Mouse (Mus musculus): ENCODE measurements around the gene Polr3gl. TPM values are rescaled to one million over a fixed set of nuclear protein-coding genes. Genes with fewer than 3 reads are reported as not detected.
"Not testable (repeated sequence)": the region's sequence is repeated elsewhere in the genome, so short reads cannot be mapped to it uniquely, and the experiment has no call there.

Polr3gl gene
- polyA plus RNA-seq (2016; fragmentation: Nextera tagmentation; extraction: Ambion mirVana) = 30.0 and 33.1 TPM in 2 replicates

DNA sequence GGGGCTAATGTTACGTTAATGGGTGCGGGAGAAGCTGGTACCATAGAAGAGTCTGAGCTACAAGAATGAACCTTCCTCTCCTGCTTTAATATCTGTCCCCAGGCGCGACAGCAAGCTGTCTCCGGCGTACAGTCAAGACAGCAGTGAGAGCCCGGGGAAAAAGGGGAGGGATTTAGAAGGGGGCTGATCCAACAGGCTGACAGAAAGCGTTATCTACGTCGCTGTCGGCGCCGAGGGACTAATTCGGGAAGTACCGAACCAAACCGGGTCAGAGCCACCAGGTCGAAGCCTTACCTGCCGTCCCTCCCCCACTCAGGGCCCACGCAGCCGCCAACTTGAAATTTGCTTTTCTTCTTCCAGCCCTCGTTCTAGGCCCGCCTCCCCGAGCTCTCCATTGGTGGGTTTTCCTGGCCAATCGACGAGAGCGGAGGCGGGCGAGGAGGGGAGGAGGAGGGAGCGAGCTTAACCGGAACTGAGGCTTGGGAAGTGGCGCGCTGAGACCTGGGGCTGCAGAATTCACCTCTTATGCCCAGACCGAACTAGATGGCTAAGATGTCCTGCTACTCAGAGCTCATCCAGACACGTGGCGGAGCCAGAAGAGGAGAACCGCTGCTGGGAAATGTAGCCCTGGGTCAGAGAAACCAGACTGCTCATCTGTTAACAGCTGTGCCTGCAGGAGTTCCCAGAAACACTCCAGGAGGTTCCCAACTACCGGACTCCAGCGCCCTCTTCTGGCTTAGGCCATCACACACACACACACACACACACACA lies at the start of gene Polr3gl:
Polr3gl (minus strand) TSS at position 392 of the 771 bp plus-strand sequence.
- under 1% methylated on average over 38 of the region's 38 CpGs for WGBS
- peak within 1 kb of the TSS; percentile 92 for H3K27ac ChIP-seq (replicated peaks)
- peaks cover 54% of the 10 kb centered on the region for H3K4me1 ChIP-seq

DNA sequence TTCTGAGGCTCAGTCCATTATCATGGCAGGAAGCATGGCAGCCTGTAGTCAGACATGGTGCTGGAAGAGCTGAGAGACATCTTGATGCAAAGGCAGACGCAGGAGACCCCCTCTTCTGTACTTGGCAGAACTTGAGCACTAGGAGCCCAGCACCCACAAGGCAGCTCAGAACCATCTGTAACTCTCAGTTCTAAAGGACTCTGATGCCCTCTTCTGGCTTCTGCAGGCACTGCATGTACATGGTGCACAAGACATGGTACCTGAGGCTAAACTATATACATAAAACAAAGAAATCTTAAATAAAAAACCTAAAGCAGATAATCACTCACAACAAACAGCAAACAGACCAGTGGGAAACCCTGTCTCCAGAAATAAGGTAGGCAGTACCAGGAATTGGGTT lies 45.2 kb upstream of the Polr3gl start:
- Histone ChIP-seq H3K27ac (replicated peaks) (no peak overlapping the region), H3K27me3 (replicated peaks; ENCODE audit: low read depth, poor library complexity, severe bottlenecking) (no peaks in the 10 kb centered on the region), H3K4me1 (peaks cover 28% of the 10 kb centered on the region), H3K9me3 (no peaks in the 10 kb centered on the region), H3K36me3 (replicated peaks) (peaks cover 62% of the 10 kb centered on the region), H3K4me3 (no peak overlapping the region)
- WGBS = 74% methylated on average over 1 of the region's 1 CpGs
- peak; percentile 59 for DNase-seq (ENCODE audit: low spot score)

More for the DNA sequence above, at the start of gene Polr3gl:
- Histone ChIP-seq H3K36me3 (replicated peaks) (no peaks in the 10 kb centered on the region), H3K27me3 (replicated peaks; ENCODE audit: low read depth, poor library complexity, severe bottlenecking) (peaks cover 53% of the 10 kb centered on the region), H3K9me3 (no peaks in the 10 kb centered on the region), H3K4me3 (peak within 1 kb of the TSS; percentile 73)
- DNase-seq (ENCODE audit: low spot score) = peak; percentile 95

DNA sequence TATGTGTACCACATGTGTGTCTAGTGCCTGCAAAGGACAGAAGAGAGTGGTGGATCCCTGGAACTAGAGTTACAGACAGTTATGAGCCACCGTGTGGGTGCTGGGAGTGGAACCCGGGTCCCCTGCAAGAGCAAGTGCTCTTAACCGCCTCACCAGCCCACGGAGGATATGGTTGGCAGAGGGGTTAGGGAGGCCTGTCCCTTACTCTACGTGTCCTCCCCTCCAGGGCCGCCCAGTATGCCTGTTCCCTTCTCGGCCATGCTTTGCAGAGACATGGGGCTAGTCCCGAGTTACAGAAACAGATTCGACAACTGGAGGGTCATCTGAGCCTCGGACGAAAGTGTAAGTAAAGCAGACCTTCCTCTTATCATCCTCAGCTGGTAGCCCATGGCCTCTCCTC lies 42.5 kb upstream of the Polr3gl start:
- Histone ChIP-seq H3K4me1 (peaks cover 28% of the 10 kb centered on the region), H3K27me3 (replicated peaks; ENCODE audit: low read depth, poor library complexity, severe bottlenecking) (no peaks in the 10 kb centered on the region), H3K36me3 (replicated peaks) (peaks cover 65% of the 10 kb centered on the region), H3K9me3 (no peaks in the 10 kb centered on the region), H3K4me3 (peak overlapping the region; percentile 95), H3K27ac (replicated peaks) (peak overlapping the region; percentile 96)
- peak; percentile 11 for DNase-seq (ENCODE audit: low spot score)
- WGBS = 67% methylated on average over 11 of the region's 11 CpGs

DNA sequence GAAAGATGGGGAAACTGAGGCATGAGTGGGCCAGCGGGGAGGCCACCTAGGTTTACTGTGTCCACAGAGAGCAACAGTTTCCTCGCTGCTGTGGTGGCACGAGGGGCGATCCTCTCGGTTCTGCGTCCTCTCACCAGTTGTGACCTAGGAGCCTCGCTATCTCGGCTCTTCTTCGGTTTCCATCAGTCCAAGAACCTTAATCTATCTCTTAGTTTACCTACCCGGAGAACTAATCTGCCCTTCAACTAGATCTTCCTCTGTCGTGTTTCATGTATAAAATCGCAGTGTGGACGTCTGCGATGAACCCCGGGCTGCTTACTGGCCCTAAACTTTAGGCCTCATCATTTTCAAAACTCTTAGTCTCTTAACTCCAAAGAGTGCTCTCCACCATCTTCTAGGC lies 41.9 kb upstream of the Polr3gl start:
- Histone ChIP-seq H3K4me3 (peak overlapping the region; percentile 95), H3K36me3 (replicated peaks) (peaks cover 65% of the 10 kb centered on the region), H3K27me3 (replicated peaks; ENCODE audit: low read depth, poor library complexity, severe bottlenecking) (no peaks in the 10 kb centered on the region), H3K27ac (replicated peaks) (peak overlapping the region; percentile 96), H3K4me1 (peaks cover 33% of the 10 kb centered on the region), H3K9me3 (no peaks in the 10 kb centered on the region)
- WGBS = 13% methylated on average over 15 of the region's 15 CpGs
- no peak for DNase-seq (ENCODE audit: low spot score)

DNA sequence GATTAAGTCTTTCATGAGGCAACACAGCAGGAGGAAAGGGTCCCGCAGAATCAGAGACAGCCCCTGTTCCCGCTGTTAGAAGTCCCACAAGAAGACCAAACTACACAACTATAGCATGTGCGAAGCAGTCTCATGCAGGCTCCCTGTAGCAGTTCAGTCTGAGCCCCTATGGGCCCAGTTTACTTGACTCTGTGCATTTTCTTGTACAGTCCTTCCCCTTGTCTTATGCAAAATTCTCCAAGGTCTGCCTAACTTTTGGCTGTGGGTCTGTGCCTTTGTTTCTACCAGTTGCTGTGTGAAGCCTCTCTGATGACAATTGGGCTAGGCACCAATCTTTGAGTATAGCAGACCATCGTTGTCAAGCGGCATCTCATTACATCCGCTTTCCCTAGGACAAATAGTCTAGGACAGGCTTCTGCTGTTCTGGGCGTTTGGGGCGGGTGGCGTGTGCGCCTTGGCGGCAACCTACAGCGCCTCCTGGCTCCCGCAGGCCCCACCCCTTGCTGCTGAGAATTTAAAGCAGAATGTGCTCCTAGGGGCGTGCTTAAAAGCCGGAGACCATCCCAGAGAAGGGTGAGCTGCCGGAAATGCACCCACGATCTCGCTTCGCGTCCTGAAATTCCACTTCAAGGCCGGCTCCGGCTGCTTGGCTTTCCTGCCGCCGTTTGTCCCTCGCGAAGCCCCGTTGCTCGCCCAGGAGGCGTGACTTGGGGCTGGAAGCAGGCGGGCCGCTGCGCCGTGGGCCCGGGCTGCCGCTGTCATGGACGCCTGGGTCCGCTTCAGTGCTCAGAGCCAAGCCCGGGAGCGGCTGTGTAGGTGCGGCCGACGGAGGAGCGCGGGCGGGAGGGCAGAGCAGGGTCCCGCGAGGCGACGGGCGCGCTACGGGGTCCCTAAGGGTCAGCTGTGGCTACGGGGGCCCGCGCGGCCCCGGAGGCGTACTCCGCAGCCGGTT lies 41.2 kb upstream of the Polr3gl start, which contains the start of the genes Pex11b and Gm42957:
Pex11b (plus strand) TSS at position 449 of the 952 bp plus-strand sequence.
Gm42957 (plus strand) TSS at position 547 of the 952 bp plus-strand sequence.
- H3K36me3 ChIP-seq (replicated peaks) = peaks cover 64% of the 10 kb centered on the region
- H3K4me3 ChIP-seq = peak within 1 kb of the TSS; percentile 95
- H3K27me3 ChIP-seq (replicated peaks; ENCODE audit: low read depth, poor library complexity, severe bottlenecking) = no peaks in the 10 kb centered on the region
- WGBS = 2% methylated on average over 60 of the region's 60 CpGs
- H3K27ac ChIP-seq (replicated peaks) = peak within 1 kb of the TSS; percentile 96
- peak; percentile 85 for DNase-seq (ENCODE audit: low spot score)
- no peaks in the 10 kb centered on the region for H3K9me3 ChIP-seq
- peaks cover 38% of the 10 kb centered on the region for H3K4me1 ChIP-seq

DNA sequence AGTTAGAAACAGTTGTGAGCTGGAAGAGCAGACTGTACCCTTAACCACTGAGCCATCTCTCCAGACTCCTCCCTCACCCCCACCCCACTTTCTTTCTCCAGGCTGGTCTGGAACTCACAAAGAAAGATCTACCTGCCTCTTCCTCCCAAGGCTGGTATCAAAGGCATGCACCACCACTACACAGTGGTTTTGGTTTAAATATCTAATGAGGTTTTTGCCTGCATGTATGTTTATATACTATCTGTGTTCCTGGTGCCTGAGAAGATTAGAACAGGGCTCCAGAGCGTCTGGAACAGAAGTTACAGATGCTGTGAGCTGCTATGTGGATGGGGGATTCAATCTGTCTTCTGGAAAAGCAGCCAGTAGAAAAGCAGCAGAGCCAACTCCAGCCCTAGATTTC lies 40.0 kb upstream of the Polr3gl start:
- WGBS = 85% methylated on average over 1 of the region's 1 CpGs
- Histone ChIP-seq H3K9me3 (no peaks in the 10 kb centered on the region), H3K27ac (replicated peaks) (no peak overlapping the region), H3K4me1 (peaks cover 42% of the 10 kb centered on the region), H3K4me3 (no peak overlapping the region), H3K27me3 (replicated peaks; ENCODE audit: low read depth, poor library complexity, severe bottlenecking) (no peaks in the 10 kb centered on the region), H3K36me3 (replicated peaks) (peaks cover 52% of the 10 kb centered on the region)
- no peak for DNase-seq (ENCODE audit: low spot score)

DNA sequence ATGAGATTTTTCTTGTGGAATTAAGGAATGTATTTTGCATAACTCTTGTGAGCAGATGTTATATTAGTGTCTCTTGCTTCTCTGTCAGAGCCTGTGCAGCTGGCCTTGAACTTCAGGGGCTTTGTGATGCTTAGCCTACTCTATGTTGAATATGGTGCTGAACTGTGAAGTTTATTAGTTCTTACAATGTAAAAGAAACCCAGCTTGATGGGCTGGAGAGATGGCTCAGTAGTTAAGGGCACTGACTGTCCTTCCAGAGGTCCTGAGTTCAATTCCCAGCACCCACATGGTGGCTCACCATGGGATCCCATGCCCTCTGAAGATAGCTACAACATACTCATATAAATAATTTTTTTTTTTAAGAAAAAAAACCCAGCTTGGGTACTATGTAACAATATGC lies 38.1 kb upstream of the Polr3gl start:
- H3K4me3 ChIP-seq = no peak overlapping the region
- DNase-seq (ENCODE audit: low spot score) = no peak
- peaks cover 41% of the 10 kb centered on the region for H3K4me1 ChIP-seq
- no peaks in the 10 kb centered on the region for H3K27me3 ChIP-seq (replicated peaks; ENCODE audit: low read depth, poor library complexity, severe bottlenecking)
- no peak overlapping the region for H3K27ac ChIP-seq (replicated peaks)
- H3K36me3 ChIP-seq (replicated peaks) = peaks cover 42% of the 10 kb centered on the region
- H3K9me3 ChIP-seq = no peaks in the 10 kb centered on the region

DNA sequence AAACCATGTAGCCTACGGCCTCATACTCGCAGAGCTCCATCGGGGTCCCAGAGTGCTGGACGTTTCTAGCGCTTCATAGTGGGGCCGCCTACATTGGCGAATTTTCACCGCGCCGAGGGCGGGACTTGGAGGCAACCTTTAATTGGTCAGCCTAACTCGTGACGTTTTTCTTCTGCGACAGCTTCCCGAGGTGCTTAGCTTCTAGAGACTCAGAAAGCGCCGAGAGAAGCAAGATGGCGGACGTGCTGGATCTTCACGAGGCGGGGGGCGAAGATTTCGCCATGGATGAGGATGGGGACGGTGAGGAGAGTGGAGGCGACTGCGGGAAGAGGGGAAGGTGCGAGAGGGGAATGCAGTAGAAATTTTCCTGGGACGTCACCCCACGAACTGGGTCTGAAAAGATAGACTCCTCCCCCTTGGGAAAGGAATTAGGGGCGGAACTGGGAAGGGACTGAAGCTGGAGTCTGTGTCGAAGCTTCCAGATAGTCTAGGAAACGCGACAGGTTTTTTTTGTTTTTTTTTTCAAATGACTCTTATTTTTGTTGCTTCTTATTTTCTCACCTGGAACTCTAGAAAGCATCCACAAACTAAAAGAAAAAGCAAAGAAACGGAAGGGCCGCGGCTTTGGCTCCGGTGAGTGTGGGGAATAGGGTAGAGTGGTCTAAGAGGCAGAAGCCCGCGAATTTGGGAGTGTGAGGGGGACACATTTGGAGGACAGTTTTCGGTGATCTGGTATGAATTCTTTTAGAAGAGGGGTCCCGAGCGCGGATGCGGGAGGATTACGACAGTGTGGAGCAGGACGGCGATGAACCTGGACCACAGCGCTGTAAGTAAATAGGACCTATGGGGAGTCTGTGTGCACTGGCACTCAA lies 36.0 kb upstream of the Polr3gl start, which contains the start of gene Rbm8a:
Rbm8a (plus strand) TSS at position 205 of the 872 bp plus-strand sequence.
- Histone ChIP-seq H3K36me3 (replicated peaks) (peaks cover 59% of the 10 kb centered on the region), H3K4me1 (peaks cover 24% of the 10 kb centered on the region), H3K9me3 (no peaks in the 10 kb centered on the region), H3K27me3 (replicated peaks; ENCODE audit: low read depth, poor library complexity, severe bottlenecking) (no peaks in the 10 kb centered on the region), H3K27ac (replicated peaks) (peak within 1 kb of the TSS; percentile 96), H3K4me3 (peak within 1 kb of the TSS; percentile 79)
- peak; percentile 95 for DNase-seq (ENCODE audit: low spot score)
- WGBS = 1% methylated on average over 48 of the region's 48 CpGs

DNA sequence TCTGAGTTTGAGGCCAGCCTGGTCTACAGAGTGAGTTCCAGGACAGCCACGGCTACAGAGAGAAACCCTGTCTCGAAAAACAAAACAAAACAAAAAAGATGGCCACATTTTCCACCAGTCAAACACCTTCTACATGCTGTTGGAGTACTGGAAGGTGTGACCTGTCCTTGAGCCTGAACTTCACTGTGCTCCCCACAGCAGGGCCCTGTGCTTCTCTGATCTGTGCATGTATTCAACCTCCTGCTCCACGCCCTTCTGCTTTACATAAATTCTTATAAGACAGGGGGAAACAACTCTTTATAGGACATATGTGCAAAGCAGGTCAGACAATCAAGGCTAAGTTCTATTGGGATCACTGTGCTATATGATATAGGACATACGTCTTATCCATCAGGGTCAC lies 29.2 kb upstream of the Polr3gl start:
- Histone ChIP-seq H3K4me1 (no peaks in the 10 kb centered on the region), H3K27ac (replicated peaks) (no peak overlapping the region), H3K36me3 (replicated peaks) (peaks cover 86% of the 10 kb centered on the region), H3K27me3 (replicated peaks; ENCODE audit: low read depth, poor library complexity, severe bottlenecking) (no peaks in the 10 kb centered on the region), H3K4me3 (no peak overlapping the region), H3K9me3 (no peaks in the 10 kb centered on the region)
- DNase-seq (ENCODE audit: low spot score) = no peak
- WGBS = 91% methylated on average over 4 of the region's 4 CpGs

DNA sequence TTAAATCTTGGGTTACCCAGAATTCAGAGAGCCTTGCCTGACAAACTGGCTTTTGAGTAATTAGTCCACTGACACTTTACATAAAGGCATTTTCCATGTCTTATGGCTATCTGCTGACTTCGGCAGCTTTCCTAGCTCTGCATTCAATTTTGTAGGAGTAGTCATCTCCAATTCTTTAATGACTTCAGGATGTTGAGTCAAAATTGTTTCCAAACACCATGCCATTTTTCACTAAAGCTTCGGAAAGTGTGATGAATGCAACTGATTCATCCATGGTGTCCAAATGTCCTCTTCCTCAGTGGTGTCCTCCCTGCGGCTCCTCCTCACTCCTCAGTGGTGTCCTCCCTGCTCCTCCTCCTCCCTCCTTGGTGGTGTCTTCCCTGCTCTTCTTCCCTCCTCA lies 24.0 kb upstream of the Polr3gl start:
- Histone ChIP-seq H3K4me1 (no peaks in the 10 kb centered on the region), H3K27me3 (replicated peaks; ENCODE audit: low read depth, poor library complexity, severe bottlenecking) (no peaks in the 10 kb centered on the region), H3K36me3 (replicated peaks) (peaks cover 90% of the 10 kb centered on the region), H3K9me3 (no peaks in the 10 kb centered on the region), H3K4me3 (no peak overlapping the region), H3K27ac (replicated peaks) (no peak overlapping the region)
- WGBS = 80% methylated on average over 3 of the region's 3 CpGs
- no peak for DNase-seq (ENCODE audit: low spot score)

DNA sequence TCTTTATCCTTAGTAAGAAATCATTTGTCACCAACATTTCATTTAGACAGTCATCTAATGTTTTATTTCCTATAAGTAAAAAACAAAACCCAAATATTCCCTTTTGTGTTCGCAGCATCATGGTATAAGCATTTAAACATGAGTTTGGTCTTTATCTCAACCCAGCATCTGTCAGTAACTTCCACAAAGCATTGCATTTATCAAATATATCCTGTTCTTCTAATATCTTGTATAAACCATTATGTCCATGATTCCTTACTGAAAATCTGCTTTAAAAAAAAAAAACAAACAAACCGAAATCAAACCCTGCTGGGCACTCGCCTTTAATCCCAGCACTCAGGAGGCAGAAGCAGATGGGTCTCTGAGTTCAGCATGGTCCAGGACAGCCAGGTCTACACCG lies 12.6 kb upstream of the Polr3gl start:
- Histone ChIP-seq H3K27ac (replicated peaks) (no peak overlapping the region), H3K9me3 (no peaks in the 10 kb centered on the region), H3K27me3 (replicated peaks; ENCODE audit: low read depth, poor library complexity, severe bottlenecking) (no peaks in the 10 kb centered on the region), H3K36me3 (replicated peaks) (peaks cover 50% of the 10 kb centered on the region), H3K4me1 (peaks cover 24% of the 10 kb centered on the region), H3K4me3 (no peak overlapping the region)
- DNase-seq (ENCODE audit: low spot score) = no peak
- WGBS = 81% methylated on average over 4 of the region's 4 CpGs

DNA sequence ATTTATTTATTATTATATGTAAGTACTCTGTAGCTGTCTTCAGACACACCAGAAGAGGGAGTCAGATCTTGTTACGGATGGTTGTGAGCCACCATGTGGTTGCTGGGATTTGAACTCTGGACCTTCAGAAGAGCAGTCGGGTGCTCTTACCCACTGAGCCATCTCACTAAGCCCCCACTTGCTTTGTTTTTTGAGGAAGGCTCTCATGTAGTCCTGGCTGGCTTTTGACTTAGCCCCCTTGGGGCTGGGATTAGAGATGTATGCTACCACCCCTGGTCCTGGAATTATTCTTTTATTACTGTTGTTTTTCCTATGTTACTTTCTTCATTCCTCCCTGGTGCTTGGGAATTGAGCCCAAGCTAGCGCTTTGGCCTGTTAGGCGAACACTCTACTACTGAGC lies 12.0 kb upstream of the Polr3gl start:
- WGBS = 91% methylated on average over 4 of the region's 4 CpGs
- not testable (repeated sequence) for H3K9me3 ChIP-seq; DNase-seq (ENCODE audit: low spot score); H3K27ac ChIP-seq (replicated peaks); H3K4me3 ChIP-seq; H3K27me3 ChIP-seq (replicated peaks; ENCODE audit: low read depth, poor library complexity, severe bottlenecking)
- Histone ChIP-seq H3K36me3 (replicated peaks) (peaks cover 46% of the 10 kb centered on the region), H3K4me1 (peaks cover 30% of the 10 kb centered on the region)
